Mouse (Mus musculus): ENCODE data around the gene Mcemp1. TPM values are rescaled to one million over a fixed set of nuclear protein-coding genes. Genes with fewer than 3 reads are reported as not detected.
A peak's percentile ranks its signal among the peaks of the same experiment; 100 is the strongest.

Mcemp1 gene
- total RNA-seq, 2 experiments from 2014 or later, result 0.61 TPM; not detected in 1

- no peak for DNase-seq (ENCODE audit: low spot score in 2 of 2)
- intact Hi-C loops (cut with DNase I), result no loop called here
These were observed 44.8 kb downstream of the Mcemp1 start for GRCm38 (mm10) chr8:3710312-3710711.

- intact Hi-C loops (cut with DNase I), result no loop called here
- DNase-seq (ENCODE audit: low spot score in 2 of 2), result no peak
These were observed 46.1 kb downstream of the Mcemp1 start for GRCm38 (mm10) chr8:3711646-3712045.

DNA sequence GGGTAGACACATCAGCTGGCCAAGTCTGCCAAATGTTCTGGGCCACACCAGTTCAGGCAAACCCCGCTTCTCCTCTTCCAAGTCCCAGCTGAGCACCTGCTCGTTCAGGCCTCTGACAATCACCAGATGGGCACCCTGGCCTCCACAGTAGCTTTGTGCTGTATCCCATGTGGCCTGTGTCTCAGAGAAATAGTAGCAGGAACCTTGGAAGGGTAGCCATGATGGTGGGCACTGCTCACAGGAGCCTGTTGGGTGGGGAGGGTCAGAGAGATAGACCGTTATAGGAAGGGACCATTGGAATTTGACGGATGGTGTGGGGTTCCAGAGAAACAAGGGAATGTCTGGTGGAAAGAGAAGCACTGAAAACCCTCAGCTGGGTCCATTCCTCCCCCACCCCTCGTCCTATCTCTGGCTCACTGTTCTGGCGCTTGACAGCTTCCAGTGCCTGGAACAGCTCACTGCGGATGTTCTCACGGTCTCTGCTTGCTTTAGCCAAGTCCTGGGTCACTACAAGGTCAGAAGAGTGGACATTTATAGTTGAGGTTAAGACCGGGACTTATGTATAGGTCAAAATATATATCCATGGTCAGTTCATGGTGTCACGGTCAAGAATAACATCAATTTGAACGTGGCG, 51.9 kb downstream of the Mcemp1 start:
- intact Hi-C loops (cut with DNase I), result loop anchor here (5.0 kb wide), 1 partner anchor 240 kb away; no protein-coding TSS in a partner anchor

DNA sequence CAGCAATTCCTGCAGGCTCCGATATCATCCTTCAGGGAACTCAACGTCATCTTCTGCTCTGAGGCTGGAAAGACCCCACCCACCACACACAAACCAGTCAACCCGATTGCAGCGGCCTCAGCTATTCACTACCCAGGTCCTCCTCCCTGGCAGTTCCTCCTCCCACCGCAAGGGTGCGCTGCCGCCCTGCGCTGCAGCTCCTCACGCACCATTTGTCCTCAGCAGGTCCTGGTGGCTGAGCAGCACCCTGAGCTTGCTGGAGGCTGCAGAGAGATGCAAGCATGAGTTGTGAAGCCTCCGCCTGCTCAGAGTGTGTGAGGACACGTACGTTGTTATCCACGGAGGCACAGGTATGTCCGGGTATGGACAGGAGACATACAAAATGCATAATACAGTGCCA, 53.0 kb downstream of the Mcemp1 start:
- DNase-seq (ENCODE audit: low spot score in 2 of 2), result peak; percentile 53 to 58
- intact Hi-C loops (cut with DNase I), result loop anchor here (5.0 kb wide), 1 partner anchor 239 kb away; no protein-coding TSS in a partner anchor

More for the DNA sequence above, 51.9 kb downstream of the Mcemp1 start:
- DNase-seq (ENCODE audit: low spot score in 2 of 2), result no peak

Other genes with a start within 250 kb of the Mcemp1 start
- 1 to 10 TPM in 1 of 2 experiments, under 1 TPM in 1; 0.54 to 1.3 TPM for gene Pex11g, start 198.1 kb upstream of the Mcemp1 start, total RNA-seq (2021)
- gene Tex45, start 194.9 kb upstream of the Mcemp1 start, total RNA-seq (2021), result under 1 TPM in 1 of 2 experiments, not detected in 1; 0.61 TPM
- gene Zfp358, start 172.6 kb upstream of the Mcemp1 start, total RNA-seq (2021), result 10 to 100 TPM; 28.7 to 30.8 TPM
- 10 to 100 TPM; 78.8 to 98.1 TPM for gene Mcoln1, start 165.3 kb upstream of the Mcemp1 start, total RNA-seq (2021)
- gene Pnpla6, start 150.4 kb upstream of the Mcemp1 start, total RNA-seq (2021), result 10 to 100 TPM; 55.9 to 79.2 TPM
- not detected for gene C330021F23Rik, start 97.8 kb upstream of the Mcemp1 start, total RNA-seq (2021)
- gene Camsap3, start 78.5 kb upstream of the Mcemp1 start, total RNA-seq (2021), result 10 to 100 TPM; 35.6 to 39.0 TPM
- 10 to 100 TPM; 36.6 to 36.9 TPM for gene Xab2, start 44.4 kb upstream of the Mcemp1 start, total RNA-seq (2021)
- 10 to 100 TPM; 75.6 to 85.4 TPM for gene Pet100, start 44.2 kb upstream of the Mcemp1 start, total RNA-seq (2021)
- gene Pcp2, start 40.2 kb upstream of the Mcemp1 start, total RNA-seq (2021), result not detected
- 10 to 100 TPM; 44.0 to 61.7 TPM for gene Stxbp2, start 34.8 kb upstream of the Mcemp1 start, total RNA-seq (2021)
- 1 to 10 TPM in 1 of 2 experiments, under 1 TPM in 1; 0.49 to 1.4 TPM for gene Retn, start 10.0 kb upstream of the Mcemp1 start, total RNA-seq (2021)
- 10 to 100 TPM; 11.3 to 12.0 TPM for gene Fcor, start 6.6 kb downstream of the Mcemp1 start, total RNA-seq (2021)
- gene Trappc5, start 10.5 kb downstream of the Mcemp1 start, total RNA-seq (2021), result 10 to 100 TPM; 25.5 to 26.8 TPM
- not detected for gene Fcer2a, start 28.4 kb downstream of the Mcemp1 start, total RNA-seq (2021)
- gene Clec4g, start 54.9 kb downstream of the Mcemp1 start, total RNA-seq (2021), result not detected
- under 1 TPM in 1 of 2 experiments, not detected in 1; 0.27 TPM for gene Cd209a, start 83.2 kb downstream of the Mcemp1 start, total RNA-seq (2021)
- gene Cd209e, start 188.6 kb downstream of the Mcemp1 start, total RNA-seq (2021), result not detected
- not detected for gene Cd209d, start 212.8 kb downstream of the Mcemp1 start, total RNA-seq (2021)